Mouse (Mus musculus) C2C12 (cell line): Measurements from ENCODE around the gene Gda. TPM values are rescaled to one million over a fixed set of nuclear protein-coding genes. Genes with fewer than 3 reads are reported as not detected.

Experiments
- H3K27me3 ChIP-seq: one replicate; pipeline ENCODE4 v1.6.1; 2011; ENCODE audit not compliant: control insufficient read depth, insufficient read depth, insufficient read length
- H3K36me3 ChIP-seq: one replicate; pipeline ENCODE4 v1.6.1; 2011; ENCODE audit not compliant: control insufficient read depth, insufficient read depth
- H3K4me3 ChIP-seq: one replicate; pipeline ENCODE4 v1.5.1; 2011; ENCODE audit warnings: mild to moderate bottlenecking, control low read depth; ENCODE audit not compliant: poor library complexity, insufficient read depth, severe bottlenecking
- H3K79me2 ChIP-seq: one replicate; pipeline ENCODE4 v1.6.1; 2011; ENCODE audit not compliant: control insufficient read depth, insufficient read depth
- H3K79me3 ChIP-seq: one replicate; pipeline ENCODE4 v1.6.1; 2011; ENCODE audit warnings: low read depth, control low read depth
- H3ac ChIP-seq: one replicate; pipeline ENCODE3; 2011; ENCODE audit warnings: low read depth; ENCODE audit not compliant: control insufficient read depth, insufficient read length
- CEBPB ChIP-seq: IDR thresholded peaks from one replicate; pipeline ENCODE4 v1.6.1; 2011; ENCODE audit warnings: low read depth, mild to moderate bottlenecking, control low read depth, moderate library complexity
- CTCF ChIP-seq: IDR thresholded peaks from one replicate; pipeline ENCODE4 v1.5.1; 2011; ENCODE audit not compliant: control insufficient read depth, insufficient read depth, insufficient read length
- FOSL1 ChIP-seq: IDR thresholded peaks from one replicate; pipeline ENCODE4 v1.8.0; 2011; ENCODE audit warnings: mild to moderate bottlenecking, low read length; ENCODE audit not compliant: poor library complexity, insufficient read depth, severe bottlenecking
- MAX ChIP-seq: IDR thresholded peaks from one replicate; pipeline ENCODE4 v1.6.1; 2011; ENCODE audit warnings: mild to moderate bottlenecking, control low read depth
- MYOD1 ChIP-seq: IDR thresholded peaks from one replicate; pipeline ENCODE4 v1.6.1; 2011; ENCODE audit warnings: low read depth; ENCODE audit not compliant: control insufficient read depth, insufficient read length
- MYOG ChIP-seq: IDR thresholded peaks from one replicate; pipeline ENCODE4 v1.6.1; 2011; ENCODE audit not compliant: control insufficient read depth, insufficient read length; ENCODE audit errors: extremely low read depth
- USF1 ChIP-seq: IDR thresholded peaks from one replicate; pipeline ENCODE4 v1.6.1; 2011; ENCODE audit warnings: low read depth, mild to moderate bottlenecking, control low read depth, moderate library complexity
- polyA plus RNA-seq: library from polyadenylated mRNA; unstranded; fragments of >200 nt; fragmentation: generic; extraction: Trizol; gene quantifications from one replicate; pipeline ENCODE4 v1.2.1, GENCODE M21; 2012; ENCODE audit warnings: missing spikeins

The Gda gene
- polyA plus RNA-seq, 1 experiment = 0.14 TPM

GRCm38 (mm10) chr19:21436566-21436965, 36.7 kb downstream of the Gda start:
- H3K79me3 ChIP-seq = no peaks in the 10 kb centered on the region
- H3K4me3 ChIP-seq = no peak overlapping the region
- no peaks in the 10 kb centered on the region for H3K27me3 ChIP-seq
- no peak overlapping the region for H3ac ChIP-seq
- no peaks in the 10 kb centered on the region for H3K79me2 ChIP-seq
- H3K36me3 ChIP-seq = no peaks in the 10 kb centered on the region
- TF ChIP-seq MYOD1 = no peak
- no peak for TF ChIP-seq MYOG
- no peak for TF ChIP-seq CEBPB
- no peak for TF ChIP-seq CTCF
- TF ChIP-seq MAX = no peak
- TF ChIP-seq USF1 = no peak

DNA sequence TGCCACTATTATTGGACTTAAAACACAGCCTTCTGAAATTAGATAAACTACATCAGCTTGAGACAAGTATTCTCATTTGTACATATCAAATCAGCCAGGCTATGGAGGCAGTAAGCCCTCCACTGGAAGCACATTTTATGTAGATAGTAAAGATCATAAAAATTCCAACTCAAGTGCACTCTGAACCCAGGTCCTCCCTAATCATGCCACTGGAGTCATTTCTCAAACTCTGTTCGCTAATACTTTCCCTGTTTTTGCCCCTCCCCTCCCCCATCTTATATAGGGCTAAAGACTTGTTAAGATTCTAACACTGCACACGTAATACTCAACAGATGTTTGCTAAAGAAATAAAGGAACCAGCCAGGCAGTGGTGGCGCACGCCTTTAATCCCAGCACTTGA, 39.9 kb downstream of the Gda start:
- no peak overlapping the region for H3ac ChIP-seq

GRCm38 (mm10) chr19:21432879-21433278, 40.4 kb downstream of the Gda start:
- H3K79me3 ChIP-seq = no peaks in the 10 kb centered on the region
- no peaks in the 10 kb centered on the region for H3K79me2 ChIP-seq
- H3K36me3 ChIP-seq = no peaks in the 10 kb centered on the region
- no peaks in the 10 kb centered on the region for H3K27me3 ChIP-seq
- H3K4me3 ChIP-seq = no peak overlapping the region
- H3ac ChIP-seq = no peak overlapping the region
- TF ChIP-seq MAX (no peak), CEBPB (no peak), MYOG (no peak), FOSL1 (no peak), MYOD1 (no peak), CTCF (no peak), USF1 (no peak)

More for the DNA sequence above, 39.9 kb downstream of the Gda start:
- no peaks in the 10 kb centered on the region for H3K79me3 ChIP-seq
- no peaks in the 10 kb centered on the region for H3K27me3 ChIP-seq
- H3K4me3 ChIP-seq = no peak overlapping the region
- no peaks in the 10 kb centered on the region for H3K36me3 ChIP-seq
- H3K79me2 ChIP-seq = no peaks in the 10 kb centered on the region
- no peak for TF ChIP-seq USF1
- TF ChIP-seq MAX = no peak
- no peak for TF ChIP-seq MYOD1
- no peak for TF ChIP-seq FOSL1
- TF ChIP-seq MYOG = no peak
- TF ChIP-seq CEBPB = no peak
- no peak for TF ChIP-seq CTCF

- TF ChIP-seq CEBPB (no peak), USF1 (no peak), MYOG (no peak), MAX (no peak), FOSL1 (no peak), CTCF (no peak), MYOD1 (no peak)
Measured at GRCm38 (mm10) chr19:21432286-21432685, 41.0 kb downstream of the Gda start.

DNA sequence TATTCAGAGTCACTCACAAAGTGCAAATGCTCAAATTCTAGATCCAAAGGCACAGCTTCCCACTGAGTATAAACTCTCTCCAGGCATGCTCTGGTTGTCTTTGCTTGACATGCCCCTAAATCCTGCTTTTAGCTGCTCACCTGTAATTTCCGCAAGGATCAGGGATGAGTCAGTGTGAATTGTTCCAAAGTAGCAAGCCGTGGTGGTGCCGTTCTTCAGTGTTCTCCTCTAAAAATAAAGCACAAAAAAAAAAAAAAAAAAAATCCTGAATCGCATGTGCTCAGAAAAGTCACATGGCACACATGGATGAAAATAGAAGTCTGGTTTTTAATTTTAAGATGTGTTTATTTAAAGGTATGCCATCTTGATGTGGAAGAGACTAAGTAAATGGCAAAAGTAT, 47.9 kb downstream of the Gda start:
- H3K4me3 ChIP-seq = no peak overlapping the region
- H3K79me2 ChIP-seq = no peaks in the 10 kb centered on the region
- no peaks in the 10 kb centered on the region for H3K79me3 ChIP-seq
- H3ac ChIP-seq = no peak overlapping the region
- no peaks in the 10 kb centered on the region for H3K36me3 ChIP-seq
- no peaks in the 10 kb centered on the region for H3K27me3 ChIP-seq
- TF ChIP-seq FOSL1 (no peak), MAX (no peak), MYOG (no peak), CEBPB (no peak), MYOD1 (no peak), USF1 (no peak), CTCF (no peak)

More at GRCm38 (mm10) chr19:21432286-21432685, 41.0 kb downstream of the Gda start:
- Histone ChIP-seq H3K27me3 (no peaks in the 10 kb centered on the region), H3ac (no peak overlapping the region), H3K79me2 (no peaks in the 10 kb centered on the region), H3K4me3 (no peak overlapping the region), H3K79me3 (no peaks in the 10 kb centered on the region), H3K36me3 (no peaks in the 10 kb centered on the region)

- TF ChIP-seq CTCF = no peak
- no peak for TF ChIP-seq FOSL1
- no peak for TF ChIP-seq MYOD1
- TF ChIP-seq MAX = no peak
- no peak for TF ChIP-seq MYOG
- TF ChIP-seq USF1 = no peak
- TF ChIP-seq CEBPB = no peak
- H3K27me3 ChIP-seq = no peaks in the 10 kb centered on the region
- H3K4me3 ChIP-seq = no peak overlapping the region
- H3K36me3 ChIP-seq = no peaks in the 10 kb centered on the region
- no peaks in the 10 kb centered on the region for H3K79me3 ChIP-seq
- no peak overlapping the region for H3ac ChIP-seq
- H3K79me2 ChIP-seq = no peaks in the 10 kb centered on the region
Measured at GRCm38 (mm10) chr19:21423731-21424130, 49.5 kb downstream of the Gda start.
